Mouse (Mus musculus) lung, adult 2 months (tissue): ENCODE results near the gene Mpnd.

Source experiments
- CTCF ChIP-seq: fragments of 200-500 bp; IDR thresholded peaks from 2 replicates; pipeline ENCODE4 v1.5.1; 2011; ENCODE audit warnings: mild to moderate bottlenecking, low read length, control low read depth; ENCODE audit not compliant: insufficient read depth
- POLR2A ChIP-seq: fragments of 200-500 bp; IDR thresholded peaks from 2 replicates; pipeline ENCODE4 v1.6.1; 2011; ENCODE audit warnings: low read depth, mild to moderate bottlenecking, control low read depth, low read length, borderline replicate concordance; ENCODE audit errors: extremely low read depth

DNA sequence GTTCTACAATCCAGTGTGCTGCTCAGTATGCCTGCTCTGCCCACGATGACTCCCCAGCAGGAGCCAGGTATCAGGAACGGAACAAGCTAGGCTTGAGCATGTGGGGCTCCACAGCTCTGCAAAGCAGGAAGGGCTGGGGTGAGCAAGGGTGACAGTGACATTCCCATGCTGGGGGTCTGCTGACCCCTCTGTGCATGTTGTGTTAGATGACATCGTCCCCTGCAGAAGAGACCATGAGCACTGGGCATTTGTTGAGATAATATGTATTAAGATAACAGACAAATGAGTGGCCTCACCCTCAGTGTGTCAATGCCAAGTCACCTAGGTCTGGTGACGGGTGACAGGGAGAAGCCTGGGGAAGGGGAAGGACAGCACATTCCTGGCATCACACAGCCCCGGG is 19.4 kb downstream of the Mpnd start:
- TF ChIP-seq CTCF (no peak), POLR2A (no peak)
